In the genomic region with DNA sequence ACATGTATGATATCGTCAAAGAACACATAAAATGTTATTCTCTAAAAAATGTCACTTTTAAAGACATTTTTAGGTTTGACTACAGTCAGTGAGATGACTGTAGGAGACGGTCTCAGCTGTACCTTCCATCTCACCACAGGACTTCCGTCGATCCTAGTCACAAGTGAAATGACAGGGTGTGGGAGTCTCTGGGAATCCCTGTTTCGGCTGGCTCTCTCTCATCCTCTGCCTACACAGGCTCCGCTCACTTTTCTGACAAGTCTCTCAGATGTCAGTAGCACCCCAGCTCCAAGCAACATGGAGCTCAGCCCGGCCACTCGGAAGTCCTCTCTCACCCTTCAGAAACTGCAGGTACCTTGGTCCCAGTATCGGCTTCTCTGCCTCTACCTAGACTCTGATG, we compare ENCODE assay signal across 10 mouse cellular contexts.
"Had no signal": no experiment of that assay in that cellular context is flagged by ENCODE, and none has a peak within 500 bp of the region (broad histone marks: within the 10 kb centered on the region; RNA-seq: fewer than 3 reads in every experiment).

No protein-coding gene starts in this region.

- DNase-seq: cerebellum, adult 9-10 months; cerebellum, postnatal 10 days; embryo, embryonic 11 days; forebrain, postnatal 0 days; gastrocnemius, postnatal 10 days; gastrocnemius, postnatal 25 days; heart, adult 11 months had no signal

- ATAC-seq: forebrain, embryonic 14.5 days; forebrain, embryonic 15.5 days; forebrain, embryonic 16.5 days; forebrain, postnatal 0 days had no signal
